Mouse (Mus musculus): ENCODE data around the gene Phf21b.
A peak's percentile ranks its signal among the peaks of the same experiment; 100 is the strongest.
"Not testable (repeated sequence)": the region's sequence is repeated elsewhere in the genome, so short reads cannot be mapped to it uniquely, and the experiment has no call there.

The Phf21b gene

DNA sequence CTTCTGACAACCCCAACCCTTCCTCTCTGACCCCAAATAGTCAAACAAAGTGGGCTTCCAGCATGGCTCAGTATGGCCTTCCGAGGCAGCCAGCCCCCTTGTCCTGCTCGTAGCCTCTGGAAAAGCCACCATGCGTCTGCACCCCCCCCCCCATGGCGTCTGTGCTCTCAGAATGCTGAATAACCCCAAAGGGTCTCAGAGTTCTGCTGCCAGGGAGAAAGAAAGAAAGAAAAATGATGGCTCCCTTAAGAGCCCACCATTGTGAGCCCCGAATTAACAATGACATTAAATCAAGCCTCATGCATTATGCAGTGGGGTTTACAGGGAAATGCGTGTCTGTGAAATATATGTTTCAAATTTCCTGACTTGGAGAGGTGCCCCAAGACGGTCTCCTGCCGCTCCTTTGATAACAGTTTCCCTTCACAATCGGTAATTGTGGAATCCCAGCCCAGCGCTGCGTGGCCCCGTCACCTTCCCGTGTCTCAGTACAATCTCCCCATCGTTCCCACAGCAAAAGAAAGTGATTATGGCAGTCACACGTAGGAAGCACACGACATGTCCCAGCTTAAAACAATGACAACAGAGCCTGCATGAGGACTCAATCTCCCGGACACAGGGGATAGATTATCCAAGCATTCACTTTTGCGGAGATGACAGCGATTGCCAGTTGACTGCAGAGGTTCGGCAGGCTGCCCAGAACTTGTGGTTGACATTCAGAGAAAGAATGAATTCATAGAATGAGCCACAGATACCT lies 80.3 kb downstream of the Phf21b start:
- peak; percentile 84 for DNase-seq (ENCODE audit: low read depth)

DNA sequence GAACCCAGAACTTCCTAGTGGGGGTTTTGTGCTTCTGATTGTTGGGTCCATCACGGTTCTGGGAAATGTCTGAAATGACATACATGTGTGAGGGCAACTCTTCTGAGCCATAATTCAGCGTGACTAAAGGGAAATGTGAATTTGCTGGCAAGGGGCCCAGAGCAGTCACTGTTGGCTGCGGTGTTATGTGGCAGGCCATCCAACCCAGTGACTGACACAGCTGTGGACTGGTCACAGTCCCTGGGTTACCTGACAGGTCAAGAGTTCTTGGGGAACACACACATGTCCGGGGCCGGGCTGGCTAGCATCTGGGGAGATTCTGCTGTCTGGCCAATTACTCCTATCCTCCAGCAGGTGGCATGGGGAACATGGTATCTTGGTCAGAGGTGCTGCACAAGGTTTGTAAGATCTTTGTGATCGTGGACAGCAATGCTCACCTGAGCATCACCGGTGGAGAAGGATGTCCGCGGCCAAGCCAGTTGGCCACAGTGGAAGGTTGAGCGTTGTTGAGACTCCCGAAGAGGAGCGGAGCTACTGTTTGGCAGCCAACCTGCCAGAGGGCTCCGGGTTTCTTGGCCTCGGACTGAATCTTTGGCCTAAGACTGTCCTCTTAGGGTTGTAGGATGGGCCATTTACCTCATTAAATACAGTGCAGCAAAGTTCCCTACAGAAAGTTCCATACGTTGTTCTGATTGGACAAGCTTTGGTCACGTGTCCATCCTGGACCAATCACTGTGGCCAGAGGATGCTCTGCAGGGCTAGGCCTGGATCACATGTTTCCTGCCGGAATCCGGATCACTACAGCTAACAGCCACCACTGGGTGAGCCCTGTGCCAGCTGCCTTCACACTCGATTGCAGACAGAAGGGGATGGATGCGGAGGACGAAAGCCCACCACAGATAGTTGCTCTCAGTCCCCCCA lies 83.4 kb downstream of the Phf21b start:
- DNase-seq (ENCODE audit: low read depth), result peak; percentile 55

DNA sequence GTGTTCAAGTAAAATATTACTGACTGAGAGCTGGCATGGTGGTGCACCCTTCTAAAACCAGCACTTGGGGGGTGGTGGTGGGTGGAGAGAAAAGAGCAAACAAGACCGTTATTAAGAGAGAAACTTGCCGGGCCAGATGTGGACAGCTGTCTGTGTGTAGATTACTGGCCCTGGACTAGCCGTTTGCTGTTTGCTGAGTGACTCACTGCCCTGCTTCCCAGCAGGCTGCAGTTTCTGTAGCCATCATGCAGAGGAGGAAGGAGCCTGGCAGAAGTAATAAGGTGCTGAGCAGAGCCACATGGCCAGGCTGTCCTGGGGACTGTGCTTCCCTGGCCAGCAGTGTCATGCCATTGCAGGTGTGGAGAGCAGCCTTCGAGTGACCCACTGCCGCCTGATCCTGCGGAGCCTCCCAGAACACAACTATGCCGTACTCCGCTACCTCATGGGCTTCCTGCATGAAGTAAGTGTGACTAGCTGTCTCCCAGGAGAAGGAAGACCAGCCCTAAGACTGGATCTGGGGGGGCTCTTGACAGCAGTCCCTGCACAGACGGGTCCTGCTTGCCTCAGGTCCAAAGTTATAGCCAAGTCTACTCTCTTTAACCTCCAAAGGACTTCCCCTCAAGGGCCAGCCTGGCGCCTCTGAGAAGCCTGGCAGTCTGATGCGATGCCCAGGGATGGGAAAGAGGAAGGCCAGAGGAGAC lies 86.1 kb downstream of the Phf21b start:
- peak; percentile 81 for DNase-seq (ENCODE audit: low read depth)

DNA sequence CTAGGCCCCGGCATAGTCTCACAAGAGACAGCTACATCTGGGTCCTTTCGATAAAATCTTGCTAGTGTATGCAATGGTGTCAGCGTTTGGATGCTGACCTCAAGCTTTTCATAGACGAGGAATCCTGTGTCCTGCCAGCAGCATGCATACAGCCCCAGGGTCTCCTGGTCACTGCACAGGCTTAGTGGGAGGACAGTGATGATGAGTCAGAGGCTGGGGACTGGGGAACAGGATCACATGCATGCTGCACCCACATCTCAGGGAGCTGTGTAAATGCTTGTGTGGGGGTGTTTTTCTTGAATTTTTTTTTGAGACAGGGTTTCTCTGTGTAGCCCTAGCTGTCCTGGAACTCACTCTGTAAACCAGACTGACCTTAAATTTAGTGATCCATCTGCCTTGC lies 87.3 kb downstream of the Phf21b start:
- not testable (repeated sequence) for DNase-seq (ENCODE audit: low read depth)

DNA sequence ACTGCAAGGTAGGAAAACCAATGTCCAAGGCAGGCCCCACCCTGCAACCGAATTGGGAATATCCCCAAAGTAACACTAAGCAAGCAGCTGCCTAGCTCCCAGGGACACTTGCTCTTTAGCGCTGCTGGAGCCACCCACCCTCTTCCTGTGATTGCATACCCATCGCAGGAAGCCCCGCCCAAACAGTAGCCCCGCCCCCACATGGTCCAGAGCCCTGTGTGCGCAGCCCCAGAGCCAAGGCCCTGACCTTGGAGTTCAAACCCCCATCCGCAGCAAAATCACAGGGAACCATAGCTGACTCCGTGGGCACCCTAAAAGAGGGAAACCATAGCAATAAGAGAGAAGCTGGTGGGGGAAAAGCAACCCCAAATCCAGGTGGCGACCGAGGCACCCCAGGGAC lies 89.2 kb downstream of the Phf21b start:
- no peak for DNase-seq (ENCODE audit: low read depth)

DNA sequence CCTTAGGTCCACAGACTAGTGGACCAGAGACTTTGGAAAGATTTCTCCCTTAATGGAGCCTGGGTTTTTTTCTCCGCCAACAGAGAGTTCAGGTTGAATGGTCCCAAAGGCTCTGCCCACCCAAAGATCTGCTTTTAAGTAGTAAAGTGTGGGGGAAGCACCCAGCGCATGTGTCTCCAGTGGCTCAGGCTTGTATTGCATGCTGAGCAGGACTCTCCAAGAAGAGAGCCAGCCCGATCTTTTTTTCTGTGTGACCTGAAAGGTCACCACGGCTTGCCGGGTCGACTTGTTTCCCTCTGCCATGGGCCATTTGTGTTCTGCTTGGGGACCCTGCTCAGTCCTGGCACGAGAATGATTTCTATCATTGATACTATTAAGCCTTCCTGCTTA lies 92.4 kb downstream of the Phf21b start:
- no peak for DNase-seq (ENCODE audit: low read depth)

DNA sequence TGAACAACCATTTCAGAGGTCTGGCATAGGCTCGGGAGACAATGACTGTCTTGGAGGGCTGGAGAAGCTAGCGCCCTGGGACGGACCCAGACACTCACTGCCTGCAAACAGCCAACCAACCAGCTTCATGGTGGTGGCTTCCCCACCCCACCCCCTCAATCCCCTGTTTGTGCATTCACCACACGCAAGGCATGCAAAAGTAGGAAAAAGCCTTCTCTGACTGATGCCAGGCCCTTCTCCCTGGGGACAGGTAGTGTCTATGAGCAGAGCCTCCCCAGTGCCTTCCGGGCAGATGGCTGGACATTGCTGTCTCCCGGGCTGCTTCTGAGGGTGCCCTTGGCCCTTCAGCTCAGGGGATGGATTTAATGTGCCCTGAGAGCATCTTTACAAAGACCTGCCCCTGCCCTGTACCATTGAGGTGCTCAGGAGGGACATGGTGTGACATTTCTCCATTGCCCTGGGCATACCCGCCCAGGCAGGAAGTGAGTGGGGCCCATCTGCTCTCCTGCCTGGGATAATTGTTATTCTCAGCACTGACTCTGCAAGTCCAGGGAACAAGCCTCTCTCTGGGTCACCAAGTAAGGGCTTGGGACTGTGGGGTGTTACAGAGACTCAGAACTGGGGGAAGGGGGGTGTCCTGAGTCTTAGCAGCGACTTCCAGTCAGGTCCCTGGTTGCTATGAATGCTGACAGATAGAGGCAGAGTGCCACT lies 93.0 kb downstream of the Phf21b start:
- DNase-seq (ENCODE audit: low read depth), result no peak

DNA sequence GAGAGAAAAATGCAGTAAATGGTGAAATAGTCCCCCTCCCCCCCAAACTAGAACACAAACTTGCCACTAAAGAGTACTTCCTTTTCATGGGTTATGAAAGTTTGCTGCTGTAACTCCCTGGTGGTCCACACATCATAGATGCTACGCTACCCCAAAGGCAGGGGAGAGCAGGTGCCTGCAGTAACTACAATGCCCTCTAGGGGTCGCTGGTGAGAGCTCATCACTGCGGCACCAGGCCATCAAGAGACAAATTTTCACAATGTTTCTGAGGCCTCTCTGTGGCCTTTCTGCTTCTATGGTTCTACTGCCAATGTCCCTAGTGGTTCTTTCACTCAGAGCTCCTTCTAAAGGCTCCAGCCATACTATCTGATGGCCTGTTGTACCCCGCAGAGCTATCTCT lies 97.4 kb downstream of the Phf21b start:
- peak; percentile 59 for DNase-seq (ENCODE audit: low read depth)

DNA sequence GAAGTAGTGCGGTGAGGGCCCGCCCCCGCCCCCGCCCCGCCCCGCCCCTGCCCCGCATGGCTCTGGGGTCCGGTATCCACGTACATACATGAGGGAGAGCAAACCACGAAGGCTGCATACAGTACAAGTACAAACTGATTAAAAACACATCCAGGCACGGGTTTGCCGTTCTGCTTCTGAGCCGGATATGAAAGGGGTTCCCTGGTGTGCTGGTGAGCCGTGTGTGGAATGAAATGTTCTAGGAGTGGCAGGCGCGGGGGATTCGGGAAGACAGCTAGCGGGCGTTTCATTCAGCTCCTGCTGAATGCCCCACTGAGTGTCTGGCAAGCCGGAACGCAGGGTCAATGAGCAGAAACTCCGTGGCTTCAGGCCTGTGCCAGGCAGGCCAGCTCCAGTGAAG lies 99.4 kb downstream of the Phf21b start:
- no peak for DNase-seq (ENCODE audit: low read depth)

DNA sequence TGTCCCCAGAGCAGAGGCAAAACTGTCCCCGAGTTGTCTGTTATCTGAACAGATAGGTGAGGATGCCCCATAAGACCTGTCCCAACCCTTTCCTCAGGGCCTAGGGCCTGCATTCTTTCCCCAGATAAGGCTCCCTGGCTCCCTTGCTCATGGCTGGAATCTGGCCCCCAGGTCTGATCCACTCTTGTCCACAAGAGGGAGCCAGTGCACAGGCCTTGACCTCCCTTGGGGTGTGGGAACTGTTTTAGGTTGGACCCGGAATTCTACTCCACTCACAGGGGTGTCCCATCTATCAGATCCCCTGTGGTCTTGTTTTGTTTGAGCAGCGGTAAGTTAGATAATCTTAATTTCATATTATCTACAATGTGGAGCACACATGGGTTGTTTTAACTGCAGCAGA lies 100.9 kb downstream of the Phf21b start:
- peak; percentile 92 for DNase-seq (ENCODE audit: low read depth)

DNA sequence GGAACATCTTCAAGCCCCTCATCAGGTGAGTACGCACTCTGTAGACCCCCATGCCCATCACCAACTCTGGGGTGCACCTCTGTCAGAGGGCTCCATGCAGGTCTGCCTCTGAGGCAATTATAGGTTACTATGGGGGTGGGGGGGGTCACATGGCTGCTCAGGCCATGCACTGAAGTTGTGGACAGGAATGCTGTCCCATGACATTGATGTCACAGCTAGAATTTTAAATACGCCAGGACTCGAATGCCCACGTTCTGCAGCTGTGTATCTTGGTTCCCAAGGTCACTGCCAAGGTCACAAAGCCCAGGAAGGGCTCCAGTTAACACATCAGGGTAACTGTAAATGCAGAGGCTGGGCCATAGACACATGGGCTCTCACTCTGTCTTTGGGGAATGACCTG lies 110.0 kb downstream of the Phf21b start:
- DNase-seq (ENCODE audit: low read depth), result no peak

DNA sequence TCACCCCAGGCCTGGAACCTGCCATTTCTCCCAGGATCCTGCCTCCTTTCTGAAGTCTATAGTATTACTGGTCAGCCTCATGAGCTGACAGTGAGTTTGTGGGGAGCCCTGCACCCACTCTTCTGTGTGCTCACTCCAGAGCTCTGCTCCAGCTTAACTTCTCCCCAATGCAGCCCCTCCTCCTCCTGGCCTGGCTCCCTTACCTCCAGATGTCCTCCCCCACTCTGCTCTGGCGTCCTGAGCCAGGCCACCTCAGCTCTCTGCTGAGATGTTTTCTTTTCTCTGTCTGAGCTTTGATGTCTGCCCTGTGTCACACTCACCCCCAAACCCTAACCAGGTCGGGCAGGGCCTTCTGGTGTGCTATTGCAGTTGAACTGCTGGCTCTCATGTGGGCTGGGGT lies 111.5 kb downstream of the Phf21b start:
- no peak for DNase-seq (ENCODE audit: low read depth)

DNA sequence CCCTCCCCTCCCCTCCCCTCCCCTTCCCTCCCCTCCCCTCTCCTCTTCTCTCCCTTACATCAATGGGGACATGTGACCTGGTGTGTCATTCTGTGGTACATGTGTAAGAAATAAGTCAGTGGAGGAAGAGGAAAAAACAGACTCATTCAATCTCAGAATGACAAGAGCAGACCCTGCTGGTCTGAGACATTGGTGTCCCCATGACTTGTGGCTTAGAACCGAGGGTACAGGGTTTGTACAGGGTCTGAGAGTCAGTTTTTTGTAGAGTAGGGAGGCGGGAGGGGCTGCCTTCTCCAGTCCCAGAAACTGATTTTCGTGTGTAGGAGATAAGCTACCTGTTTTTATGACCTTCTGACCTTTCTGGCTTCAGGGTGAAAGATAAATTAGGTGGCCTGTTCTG lies 112.5 kb downstream of the Phf21b start:
- peak; percentile 44 for DNase-seq (ENCODE audit: low read depth)

DNA sequence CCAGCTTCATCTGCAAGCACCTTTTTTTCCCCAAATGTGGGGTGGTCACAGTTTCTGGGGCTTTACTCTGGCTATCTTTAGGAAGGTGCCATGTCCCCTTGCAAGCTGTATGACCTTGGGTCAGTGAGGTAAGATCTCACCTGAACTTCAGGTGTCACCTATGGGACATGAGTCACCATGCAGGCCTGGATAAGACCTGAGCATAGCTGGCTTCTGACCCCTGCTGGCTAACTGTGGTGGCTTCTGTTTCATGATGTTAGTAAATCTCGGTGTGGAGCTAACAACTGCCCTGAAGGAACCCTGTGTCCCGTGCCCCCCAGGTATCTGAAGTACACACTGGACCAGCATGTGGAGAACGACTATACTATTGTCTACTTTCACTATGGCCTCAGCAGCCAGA lies 114.3 kb downstream of the Phf21b start:
- DNase-seq (ENCODE audit: low read depth), result no peak

DNA sequence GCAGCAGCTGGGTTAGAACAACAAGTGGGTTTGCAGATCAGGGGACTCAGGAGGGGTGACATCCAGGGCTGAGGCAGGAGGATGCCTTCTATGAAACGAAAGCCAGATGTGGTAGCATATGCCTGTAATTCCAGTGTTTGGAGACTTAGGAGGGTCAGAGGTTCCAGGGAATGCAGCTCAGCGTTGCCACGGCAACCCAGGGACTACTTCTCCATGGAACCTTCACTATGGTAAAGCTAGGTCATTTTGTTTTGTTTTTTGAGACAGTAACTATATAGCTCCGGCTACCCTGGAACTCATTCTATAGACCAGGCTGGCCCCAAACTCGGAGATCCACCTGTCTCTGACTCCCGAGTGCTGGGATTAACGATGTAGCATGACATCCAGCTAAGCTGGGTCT lies 117.6 kb downstream of the Phf21b start:
- DNase-seq (ENCODE audit: low read depth), result no peak

DNA sequence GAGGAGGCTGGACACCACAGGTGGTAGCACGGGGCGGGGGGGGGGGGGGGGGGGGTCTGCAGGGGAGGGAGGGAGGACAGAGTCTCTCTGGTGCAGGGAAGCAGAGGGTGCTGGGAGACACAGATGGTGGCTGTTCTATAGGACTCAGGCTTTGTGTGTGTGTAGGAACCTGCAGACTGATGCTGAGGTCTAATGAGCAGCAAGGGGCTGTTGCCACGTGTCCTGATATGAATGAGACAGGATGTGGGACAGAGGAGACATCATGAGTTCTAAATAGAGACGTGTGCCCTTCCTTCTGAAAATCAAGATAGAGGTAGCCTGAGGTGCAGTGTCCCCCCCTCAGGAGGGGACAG lies 118.9 kb downstream of the Phf21b start:
- DNase-seq (ENCODE audit: low read depth), result no peak

DNA sequence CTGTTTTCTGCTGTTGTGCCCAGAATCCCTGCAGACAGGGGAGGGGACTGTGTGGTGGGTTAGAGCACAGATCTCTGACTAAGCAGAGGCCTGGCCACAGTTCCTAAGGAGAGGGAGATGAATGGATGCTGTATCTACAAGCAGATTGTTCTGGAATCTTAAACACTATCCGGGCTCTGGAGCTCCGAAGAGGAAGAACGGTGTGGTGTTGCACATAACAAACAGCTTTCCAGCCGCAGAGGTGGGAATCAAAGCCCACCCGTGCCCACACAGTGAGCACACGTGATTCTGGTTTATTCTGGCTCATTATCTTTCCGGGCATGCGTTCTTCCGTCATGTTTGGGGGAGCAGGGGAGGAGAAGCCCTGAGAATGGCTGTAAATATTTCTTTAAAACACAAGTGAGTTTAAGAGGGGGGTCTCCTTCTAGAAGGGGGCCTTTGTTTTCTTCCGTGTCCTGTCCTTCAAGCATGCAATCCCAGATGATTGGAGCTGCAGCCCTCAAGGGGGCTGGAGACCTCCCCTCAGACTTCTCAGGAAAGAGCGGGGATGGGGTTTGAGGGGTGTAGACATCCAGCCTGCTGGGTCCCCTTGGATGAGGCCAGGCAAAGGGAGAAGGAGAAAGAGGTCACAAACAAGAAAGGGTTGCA lies 119.4 kb downstream of the Phf21b start:
- DNase-seq (ENCODE audit: low read depth), result no peak
